In genomic region chr2:170185137-170185837, GRCm38 (mm10) we compare ENCODE assay signal across 9 mouse cellular contexts. TPM values are rescaled to one million over a fixed set of nuclear protein-coding genes. Genes with fewer than 3 reads are reported as not detected.
DNase-seq lines count a peak whose midpoint lies in the region; ATAC-seq and TF ChIP-seq lines count a peak whose summit lies in the region.
"Had no signal": no experiment of that assay in that cellular context is flagged by ENCODE, and none has a peak within 500 bp of the region (broad histone marks: within the 10 kb centered on the region; RNA-seq: fewer than 3 reads in every experiment).

No protein-coding gene starts in this region.

- no peaks in the 10 kb centered on the region for H3K36me3 ChIP-seq in heart, embryonic 14.5 days (ENCODE audit: control insufficient read depth, insufficient read depth, low read length)
- H3K36me3 ChIP-seq in MEL (ENCODE audit: control insufficient read depth in 1 of 2, insufficient read depth in 2 of 2, low read length in 2 of 2) = peaks cover 0 to 12% of the 10 kb centered on the region in 2 experiments; a peak in 2 of 4 replicates
- H3K36me3 ChIP-seq in hindbrain, embryonic 13.5 days = no peaks in the 10 kb centered on the region
- no peaks in the 10 kb centered on the region for H3K36me3 ChIP-seq in midbrain, embryonic 11.5 days (ENCODE audit: control insufficient read depth, insufficient read depth, low read length)

- WGBS in heart, embryonic 14.5 days = 60% methylated on average over 4 of the region's 4 CpGs
- WGBS in hindbrain, embryonic 13.5 days = 71% methylated on average over 4 of the region's 4 CpGs
- 78% methylated on average over 4 of the region's 4 CpGs for WGBS in midbrain, embryonic 11.5 days

- no peak for DNase-seq in heart, adult 9 months (ENCODE audit: low spot score in 2 of 2)
- peak; percentile 61 for DNase-seq in MEL (ENCODE audit: low read depth, low spot score)
- no peak for DNase-seq in midbrain, embryonic 11.5 days (ENCODE audit: low spot score, missing footprints)
- DNase-seq in right cerebral cortex, postnatal 10 days (ENCODE audit: low spot score in 2 of 2) = no peak
- no peak for DNase-seq in left cerebral cortex, adult 18-20 months (ENCODE audit: low spot score in 2 of 2)
- no peak for DNase-seq in layer of hippocampus, postnatal 14 days (ENCODE audit: low spot score in 2 of 2)

- peak overlapping the region; percentile 68 to 76 for H3K27ac ChIP-seq in heart, embryonic 14.5 days (replicated peaks in 1 of 2; ENCODE audit: control insufficient read depth in 1 of 2, insufficient read depth in 1 of 2, low read depth in 2 of 2, low read length in 2 of 2)
- peak overlapping the region; percentile 82 for H3K27ac ChIP-seq in MEL (ENCODE audit: control insufficient read depth, low read depth, low read length)
- peak overlapping the region; percentile 78; the same call in 1 of the 2 replicates for H3K27ac ChIP-seq in hindbrain, embryonic 13.5 days
- H3K27ac ChIP-seq in midbrain, embryonic 11.5 days (ENCODE audit: low read depth, low read length) = no peak overlapping the region

- no peak for ATAC-seq in heart, embryonic 14.5 days (ENCODE audit: insufficient number of reproducible peaks, insufficient read depth, low FRiP score, low read depth)
- peak; percentile 68; the same call in 1 of the 2 replicates for ATAC-seq in hindbrain, embryonic 13.5 days (ENCODE audit: low FRiP score)
- no peak for ATAC-seq in midbrain, embryonic 11.5 days (ENCODE audit: low FRiP score)
- ATAC-seq: Patski had no signal

- H3K4me2 ChIP-seq in heart, embryonic 14.5 days (ENCODE audit: low read length) = peak overlapping the region; percentile 74
- peak overlapping the region; percentile 66 for H3K4me2 ChIP-seq in hindbrain, embryonic 13.5 days
- peak overlapping the region; percentile 61 for H3K4me2 ChIP-seq in midbrain, embryonic 11.5 days

- H3K4me1 ChIP-seq in heart, embryonic 14.5 days (ENCODE audit: control insufficient read depth in 2 of 2, insufficient read depth in 2 of 2, low read length in 2 of 2) = peaks cover 6 to 16% of the 10 kb centered on the region in 2 experiments
- peaks cover 9 to 14% of the 10 kb centered on the region in 2 experiments for H3K4me1 ChIP-seq in MEL (ENCODE audit: control insufficient read depth in 1 of 2, insufficient read depth in 2 of 2, low read length in 2 of 2)
- H3K4me1 ChIP-seq in hindbrain, embryonic 13.5 days (replicated peaks) = peaks cover 9% of the 10 kb centered on the region; the same call in 1 of the 2 replicates
- no peaks in the 10 kb centered on the region; the same call in 1 of the 2 replicates for H3K4me1 ChIP-seq in midbrain, embryonic 11.5 days (ENCODE audit: control insufficient read depth, insufficient read depth, low read length)

- no peak for TF ChIP-seq POLR2A in MEL (IDR thresholded peaks at IDR 0.05; ENCODE audit: control insufficient read depth in 1 of 2, insufficient read depth in 1 of 2, low read depth in 1 of 2, low read length in 2 of 2, poor library complexity in 1 of 2)

- no peaks in the 10 kb centered on the region for H3K27me3 ChIP-seq in heart, embryonic 14.5 days (ENCODE audit: control insufficient read depth, insufficient read depth, low read length)
- no peaks in the 10 kb centered on the region for H3K27me3 ChIP-seq in MEL (ENCODE audit: control insufficient read depth in 1 of 2, insufficient read depth in 2 of 2, low read length in 2 of 2)
- no peaks in the 10 kb centered on the region for H3K27me3 ChIP-seq in hindbrain, embryonic 13.5 days
- H3K27me3 ChIP-seq in midbrain, embryonic 11.5 days (ENCODE audit: control insufficient read depth, insufficient read depth, low read length) = no peaks in the 10 kb centered on the region
- H3K27me3 ChIP-seq: Patski had no signal

- no peak for TF ChIP-seq CTCF in MEL (IDR thresholded peaks at IDR 0.05 in 2 of 3, conservative IDR thresholded peaks at IDR 0.05 in 1 of 3; ENCODE audit: control insufficient read depth in 1 of 3, insufficient read depth in 1 of 3, low read depth in 2 of 3, low read length in 3 of 3, poor library complexity in 1 of 3, severe bottlenecking in 1 of 3)

- peak overlapping the region; percentile 74 for H3K9ac ChIP-seq in heart, embryonic 14.5 days (ENCODE audit: low read length)
- H3K9ac ChIP-seq in MEL (ENCODE audit: control insufficient read depth, low read depth, low read length, poor library complexity, severe bottlenecking) = peak overlapping the region; percentile 65
- 0 out of 2 replicates have a peak overlapping the region, but pooled peaks have one; percentile 67 for H3K9ac ChIP-seq in hindbrain, embryonic 13.5 days
- H3K9ac ChIP-seq in midbrain, embryonic 11.5 days (ENCODE audit: low read length) = no peak overlapping the region; the same call in 1 of the 2 replicates

- peak overlapping the region; percentile 54 to 71; a peak in 3 of 4 replicates for H3K4me3 ChIP-seq in heart, embryonic 14.5 days (ENCODE audit: control insufficient read depth in 1 of 2, insufficient read depth in 1 of 2, low read depth in 1 of 2, low read length in 2 of 2)
- H3K4me3 ChIP-seq in MEL (ENCODE audit: control insufficient read depth in 1 of 2, insufficient read depth in 1 of 2, low read depth in 2 of 2, low read length in 2 of 2) = peak overlapping the region; percentile 53 to 85
- H3K4me3 ChIP-seq in hindbrain, embryonic 13.5 days = peak overlapping the region; percentile 49
- no peak overlapping the region for H3K4me3 ChIP-seq in midbrain, embryonic 11.5 days (ENCODE audit: low read depth, low read length)

- no peaks in the 10 kb centered on the region for H3K79me2 ChIP-seq in MEL (ENCODE audit: control insufficient read depth, insufficient read depth, low read length, poor library complexity)

- 0 out of 4 replicates have a peak, but pooled peaks of 1 of the 2 experiments have one; percentile 11 for TF ChIP-seq EP300 in MEL (IDR thresholded peaks at IDR 0.05; ENCODE audit: low read depth in 1 of 2, low read length in 2 of 2)

- no peaks in the 10 kb centered on the region for H3K9me3 ChIP-seq in heart, embryonic 14.5 days (ENCODE audit: control insufficient read depth, low read length)
- H3K9me3 ChIP-seq in MEL (replicated peaks; ENCODE audit: insufficient read depth, low read length) = no peaks in the 10 kb centered on the region
- H3K9me3 ChIP-seq in hindbrain, embryonic 13.5 days = no peaks in the 10 kb centered on the region
- H3K9me3 ChIP-seq in midbrain, embryonic 11.5 days (ENCODE audit: control insufficient read depth, low read length) = no peaks in the 10 kb centered on the region

- TF ChIP-seq RAD21 in MEL (IDR thresholded peaks at IDR 0.05; ENCODE audit: low read depth, low read length) = no peak

TF ChIP-seq in MEL, 35 proteins besides CTCF, POLR2A, EP300 and RAD21:
- TF ChIP-seq CHD1 (IDR thresholded peaks at IDR 0.05; ENCODE audit: low read depth, low read length) (0 out of 2 replicates have a peak, but pooled peaks have one; percentile 1), UBTF (IDR thresholded peaks at IDR 0.05; ENCODE audit: borderline replicate concordance, insufficient read depth, low read depth, low read length) (no peak), MYB (IDR thresholded peaks at IDR 0.05; ENCODE audit: low read depth, low read length) (no peak), MAX (IDR thresholded peaks at IDR 0.05; ENCODE audit: low read length) (0 out of 2 replicates have a peak, but pooled peaks have one; percentile 38), NRF1 (IDR thresholded peaks at IDR 0.05; ENCODE audit: insufficient read depth, low read depth, low read length, poor library complexity, severe bottlenecking) (no peak), SIN3A (IDR thresholded peaks at IDR 0.05; ENCODE audit: low read length) (no peak), KAT2A (conservative IDR thresholded peaks at IDR 0.05; ENCODE audit: low read depth, low read length) (no peak), RCOR1 (IDR thresholded peaks at IDR 0.05; ENCODE audit: low read depth, low read length) (no peak), NELFE (IDR thresholded peaks at IDR 0.05; ENCODE audit: low read depth, low read length) (no peak), BHLHE40 (IDR thresholded peaks at IDR 0.05; ENCODE audit: borderline replicate concordance, low read depth, low read length) (no peak), E2F4 (IDR thresholded peaks at IDR 0.05; ENCODE audit: borderline replicate concordance, low read depth, low read length) (no peak), ELF1 (IDR thresholded peaks at IDR 0.05; ENCODE audit: low read depth, low read length) (peak; percentile 29; the same call in 1 of the 2 replicates), TCF12 (IDR thresholded peaks at IDR 0.05; ENCODE audit: low read depth, low read length) (no peak), ZMIZ1 (IDR thresholded peaks at IDR 0.05; ENCODE audit: low read depth, low read length) (no peak; the same call in 1 of the 2 replicates), MXI1 (IDR thresholded peaks at IDR 0.05; ENCODE audit: low read depth, low read length) (peak; percentile 45; the same call in 1 of the 2 replicates), SMC3 (IDR thresholded peaks at IDR 0.05; ENCODE audit: low read depth, low read length) (no peak), MYC (IDR thresholded peaks at IDR 0.05; ENCODE audit: low read depth, low read length) (no peak), HCFC1 (IDR thresholded peaks at IDR 0.05; ENCODE audit: low read depth, low read length) (no peak), MAFK (IDR thresholded peaks at IDR 0.05; ENCODE audit: borderline replicate concordance, low read depth, low read length) (no peak), POLR2AphosphoS2 (IDR thresholded peaks at IDR 0.05; ENCODE audit: low read length) (no peak)

RNA-seq across cellular contexts. Expression of gene Zfp217, which starts 37.4 kb away (rescaled TPM):
- polyA plus RNA-seq in heart, embryonic 14.5 days (2014; fragmentation: Nextera tagmentation; extraction: Ambion mirVana) = 3.3 and 3.4 TPM in 2 replicates
- 21.7 and 29.3 TPM in 2 replicates for total RNA-seq in MEL (2012; rRNA removed)
- 10 to 100 TPM; 25.5 to 34.9 TPM for polyA plus RNA-seq in MEL (2012; ENCODE audit: insufficient read depth in 1 of 2, insufficient read length in 2 of 2, low read depth in 1 of 2, low replicate concordance in 2 of 2, missing spikeins in 1 of 2)
- polyA plus RNA-seq in hindbrain, embryonic 13.5 days (2015; fragmentation: Nextera tagmentation; extraction: Ambion mirVana) = 1.9 and 2.3 TPM in 2 replicates
- polyA plus RNA-seq in midbrain, embryonic 11.5 days (2014; fragmentation: Nextera tagmentation; extraction: Ambion mirVana) = 3.0 and 3.2 TPM in 2 replicates
- total RNA-seq in left cerebral cortex, adult 18-20 months (2021) = 1 to 10 TPM; 2.8 to 3.0 TPM
- 1 to 10 TPM; 3.0 to 3.1 TPM for total RNA-seq in layer of hippocampus, postnatal 14 days (2021)
